Mouse (Mus musculus) limb, embryonic 10.5 days (tissue): Measurements from ENCODE around the gene Acss1. TPM values are rescaled to one million over a fixed set of nuclear protein-coding genes. Genes with fewer than 3 reads are reported as not detected.
A peak's percentile ranks its signal among the peaks of the same experiment; 100 is the strongest.

ENCODE experiments used
- DNase-seq: peaks from one replicate; pipeline ENCODE4 v3.0.0-alpha.2; 2017; ENCODE audit warnings: low spot score
- H3K27ac ChIP-seq: fragments of 300-500 bp; sonication (generic); 2 replicates; pipeline ENCODE4 v1.5.1; 2016; ENCODE audit warnings: mild to moderate bottlenecking
- H3K27me3 ChIP-seq: fragments of 300-500 bp; sonication (generic); 2 replicates; pipeline ENCODE4 v1.6.1; 2016; ENCODE audit warnings: low read depth, mild to moderate bottlenecking; ENCODE audit not compliant: poor library complexity, severe bottlenecking
- H3K36me3 ChIP-seq: fragments of 300-500 bp; sonication (generic); 2 replicates; pipeline ENCODE4 v1.6.1; 2016; ENCODE audit warnings: mild to moderate bottlenecking, moderate library complexity
- H3K4me1 ChIP-seq: fragments of 300-500 bp; sonication (generic); 2 replicates; pipeline ENCODE4 v1.6.1; 2016
- H3K4me3 ChIP-seq: fragments of 300-500 bp; sonication (generic); 2 replicates; pipeline ENCODE4 v1.5.1; 2016; ENCODE audit warnings: mild to moderate bottlenecking, moderate library complexity
- H3K9me3 ChIP-seq: fragments of 300-500 bp; sonication (generic); replicated peaks from 2 replicates; pipeline ENCODE4 v1.6.1; 2016; ENCODE audit warnings: mild to moderate bottlenecking
- WGBS: fragments of 180-500 bp; shearing (Covaris S2); methylation state at CpG from one replicate; pipeline ENCODE4 v1.1.7; 2016; 5-methylcytosine and 5-hydroxymethylcytosine counted together
- polyA plus RNA-seq: library from polyadenylated mRNA; unstranded; fragments of >200 nt; fragmentation: Nextera tagmentation; extraction: Ambion mirVana; gene quantifications from 2 replicates; pipeline ENCODE4 v1.2.1, GENCODE M21; 2016

Gene Acss1
- polyA plus RNA-seq, 1 experiment from 2014 or later: 3.4 TPM

GRCm38 (mm10) chr2:150674900-150675299 lies 6.6 kb upstream of the Acss1 start:
- no peaks in the 10 kb centered on the region for H3K36me3 ChIP-seq
- peak; percentile 68 for DNase-seq
- H3K27me3 ChIP-seq: peaks cover 7% of the 10 kb centered on the region
- 8% methylated on average over 2 of the region's 2 CpGs for WGBS
- no peaks in the 10 kb centered on the region for H3K4me1 ChIP-seq
- H3K9me3 ChIP-seq: no peaks in the 10 kb centered on the region
- H3K27ac ChIP-seq: no peak overlapping the region
- H3K4me3 ChIP-seq: no peak overlapping the region

- Histone ChIP-seq H3K4me1 (no peaks in the 10 kb centered on the region), H3K9me3 (no peaks in the 10 kb centered on the region), H3K4me3 (no peak overlapping the region), H3K36me3 (no peaks in the 10 kb centered on the region), H3K27me3 (peaks cover 16% of the 10 kb centered on the region), H3K27ac (no peak overlapping the region)
- no peak for DNase-seq
- 91% methylated on average over 11 of the region's 11 CpGs for WGBS
Observed at GRCm38 (mm10) chr2:150673929-150674328, 5.6 kb upstream of the Acss1 start.

GRCm38 (mm10) chr2:150671609-150672290 lies 3.5 kb upstream of the Acss1 start:
- Histone ChIP-seq H3K36me3 (no peaks in the 10 kb centered on the region), H3K27ac (no peak overlapping the region), H3K4me3 (no peak overlapping the region), H3K27me3 (peaks cover 38% of the 10 kb centered on the region), H3K4me1 (peaks cover 16% of the 10 kb centered on the region), H3K9me3 (no peaks in the 10 kb centered on the region)
- DNase-seq: no peak
- 81% methylated on average over 8 of the region's 8 CpGs for WGBS

- H3K36me3 ChIP-seq: no peaks in the 10 kb centered on the region
- no peak overlapping the region for H3K27ac ChIP-seq
- no peak overlapping the region for H3K4me3 ChIP-seq
- 81% methylated on average over 1 of the region's 1 CpGs for WGBS
- peaks cover 44% of the 10 kb centered on the region for H3K27me3 ChIP-seq
- DNase-seq: no peak
- peaks cover 16% of the 10 kb centered on the region for H3K4me1 ChIP-seq
- no peaks in the 10 kb centered on the region for H3K9me3 ChIP-seq
Observed at GRCm38 (mm10) chr2:150670926-150671325, 2.6 kb upstream of the Acss1 start.

GRCm38 (mm10) chr2:150669454-150670045 lies 1.2 kb upstream of the Acss1 start:
- peaks cover 53% of the 10 kb centered on the region for H3K27me3 ChIP-seq
- H3K4me3 ChIP-seq: no peak overlapping the region
- DNase-seq: no peak
- no peak overlapping the region for H3K27ac ChIP-seq
- no peaks in the 10 kb centered on the region for H3K9me3 ChIP-seq
- H3K4me1 ChIP-seq: peaks cover 16% of the 10 kb centered on the region
- H3K36me3 ChIP-seq: no peaks in the 10 kb centered on the region
- 77% methylated on average over 2 of the region's 2 CpGs for WGBS

GRCm38 (mm10) chr2:150668956-150669355 lies 656 bp upstream of the Acss1 start:
- no peak for DNase-seq
- H3K27ac ChIP-seq: no peak overlapping the region
- H3K9me3 ChIP-seq: no peaks in the 10 kb centered on the region
- peaks cover 16% of the 10 kb centered on the region for H3K4me1 ChIP-seq
- peaks cover 53% of the 10 kb centered on the region for H3K27me3 ChIP-seq
- WGBS: 84% methylated on average over 5 of the region's 5 CpGs
- H3K36me3 ChIP-seq: no peaks in the 10 kb centered on the region
- H3K4me3 ChIP-seq: no peak overlapping the region

- Histone ChIP-seq H3K36me3 (no peaks in the 10 kb centered on the region), H3K9me3 (no peaks in the 10 kb centered on the region), H3K27ac (peak overlapping the region; percentile 56), H3K4me1 (peaks cover 16% of the 10 kb centered on the region), H3K4me3 (peak overlapping the region; percentile 61), H3K27me3 (peaks cover 53% of the 10 kb centered on the region)
- 4% methylated on average over 17 of the region's 17 CpGs for WGBS
- no peak for DNase-seq
Observed at GRCm38 (mm10) chr2:150667065-150667819, 1.1 kb downstream of the Acss1 start.

GRCm38 (mm10) chr2:150666723-150667064 lies 1.6 kb downstream of the Acss1 start:
- Histone ChIP-seq H3K27ac (no peak overlapping the region), H3K27me3 (peaks cover 53% of the 10 kb centered on the region), H3K4me1 (peaks cover 16% of the 10 kb centered on the region), H3K36me3 (no peaks in the 10 kb centered on the region), H3K4me3 (peak overlapping the region; percentile 61; the same call in 1 of the 2 replicates), H3K9me3 (no peaks in the 10 kb centered on the region)
- no peak for DNase-seq
- 44% methylated on average over 7 of the region's 7 CpGs for WGBS

GRCm38 (mm10) chr2:150665534-150666451 lies 2.5 kb downstream of the Acss1 start:
- Histone ChIP-seq H3K27ac (no peak overlapping the region), H3K4me3 (no peak overlapping the region), H3K4me1 (peaks cover 16% of the 10 kb centered on the region), H3K27me3 (peaks cover 53% of the 10 kb centered on the region), H3K36me3 (no peaks in the 10 kb centered on the region), H3K9me3 (no peaks in the 10 kb centered on the region)
- WGBS: 60% methylated on average over 10 of the region's 10 CpGs
- DNase-seq: no peak

- no peak overlapping the region for H3K4me3 ChIP-seq
- H3K27ac ChIP-seq: no peak overlapping the region
- H3K9me3 ChIP-seq: no peaks in the 10 kb centered on the region
- H3K36me3 ChIP-seq: no peaks in the 10 kb centered on the region
- 65% methylated on average over 2 of the region's 2 CpGs for WGBS
- H3K27me3 ChIP-seq: peaks cover 48% of the 10 kb centered on the region
- H3K4me1 ChIP-seq: peaks cover 16% of the 10 kb centered on the region
- no peak for DNase-seq
Observed at GRCm38 (mm10) chr2:150665006-150665405, 3.3 kb downstream of the Acss1 start.

GRCm38 (mm10) chr2:150664152-150664920 lies 4.0 kb downstream of the Acss1 start:
- WGBS: 78% methylated on average over 5 of the region's 5 CpGs
- Histone ChIP-seq H3K4me1 (peaks cover 16% of the 10 kb centered on the region), H3K36me3 (no peaks in the 10 kb centered on the region), H3K4me3 (no peak overlapping the region), H3K27ac (no peak overlapping the region), H3K9me3 (no peaks in the 10 kb centered on the region), H3K27me3 (peaks cover 41% of the 10 kb centered on the region)
- DNase-seq: no peak

GRCm38 (mm10) chr2:150663255-150663654 lies 5.0 kb downstream of the Acss1 start:
- Histone ChIP-seq H3K9me3 (no peaks in the 10 kb centered on the region), H3K36me3 (no peaks in the 10 kb centered on the region), H3K4me3 (no peak overlapping the region), H3K27me3 (peaks cover 30% of the 10 kb centered on the region), H3K27ac (no peak overlapping the region), H3K4me1 (peaks cover 11% of the 10 kb centered on the region)
- no peak for DNase-seq
- WGBS: 87% methylated on average over 9 of the region's 9 CpGs
